Mouse (Mus musculus): ENCODE measurements around the gene Sec14l1.
A peak's percentile ranks its signal among the peaks of the same experiment; 100 is the strongest.

The Sec14l1 gene

DNA sequence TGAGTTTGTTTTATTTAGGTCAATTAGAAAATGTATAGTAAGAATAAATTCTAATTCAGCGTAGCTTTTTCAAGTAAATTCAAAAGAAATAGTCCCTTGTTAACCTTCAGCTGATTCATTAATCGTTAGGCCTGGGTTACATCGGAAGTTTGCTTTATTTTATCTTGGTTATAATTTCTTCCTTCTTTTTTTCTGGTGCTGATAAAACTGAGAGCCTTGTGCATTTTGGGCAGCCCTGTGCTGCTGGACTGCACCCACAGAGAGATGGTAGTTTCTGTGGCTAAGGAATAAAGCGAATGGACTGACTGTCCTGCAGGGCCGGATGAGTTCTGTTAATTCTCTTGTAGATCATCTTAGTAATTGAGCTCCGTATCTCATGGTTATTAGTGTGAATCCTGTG is 37.6 kb downstream of the Sec14l1 start:
- no peak for DNase-seq (ENCODE audit: low spot score in 2 of 2)

DNA sequence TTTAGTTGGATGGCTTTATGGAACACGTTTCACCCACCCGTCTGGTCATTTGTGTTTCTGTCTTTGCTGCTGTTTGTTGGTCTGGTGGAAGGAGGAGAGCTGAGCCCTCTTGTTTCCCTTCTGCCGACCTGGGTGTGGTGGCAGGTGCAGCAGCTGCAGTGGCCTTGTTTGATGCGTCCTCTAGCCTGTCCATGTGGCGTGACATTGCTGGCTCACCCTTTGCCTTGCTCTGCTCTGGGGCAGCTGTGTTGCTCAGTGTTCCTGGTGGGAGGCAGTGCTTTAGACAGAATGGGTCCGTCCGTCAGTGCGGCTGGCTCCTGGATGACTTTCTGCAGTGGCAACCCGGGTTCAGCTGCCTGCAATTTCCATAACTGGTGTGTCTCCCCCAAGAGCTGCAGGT is 38.6 kb downstream of the Sec14l1 start:
- DNase-seq (ENCODE audit: low spot score in 2 of 2) = no peak

DNA sequence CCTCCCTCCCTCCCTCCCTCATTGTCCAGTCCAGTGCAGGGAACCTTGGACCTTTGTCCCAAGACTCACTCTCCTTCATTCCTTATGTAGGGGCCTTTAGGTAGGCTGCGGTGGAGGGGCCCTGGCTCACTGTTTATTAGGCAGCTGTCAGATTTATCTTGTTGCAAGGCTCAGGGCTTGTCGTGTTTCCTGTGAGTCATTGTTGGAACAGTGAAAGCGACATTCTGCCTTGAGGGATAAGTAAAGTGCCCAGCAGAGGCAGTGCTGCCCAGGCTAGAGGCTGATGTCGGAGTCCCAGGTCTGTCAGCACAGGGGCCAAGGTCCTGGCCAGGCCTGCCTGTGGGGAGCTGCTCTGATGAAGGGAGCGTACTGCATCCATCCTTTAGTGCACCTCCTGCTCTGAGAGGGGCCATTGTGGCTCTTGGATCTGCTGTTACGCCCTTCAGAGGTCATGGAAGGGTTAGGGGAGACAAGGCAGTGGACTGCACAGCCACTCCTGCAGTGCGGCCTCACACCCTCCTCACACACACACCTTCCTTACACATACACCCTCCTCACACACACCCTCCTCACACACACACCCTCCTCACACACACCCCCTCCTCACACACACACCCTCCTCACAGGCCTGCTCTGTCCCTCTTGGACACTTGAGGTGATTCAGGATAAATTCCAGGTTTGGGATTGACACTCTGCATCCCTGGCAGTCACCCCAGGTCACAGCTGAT is 39.3 kb downstream of the Sec14l1 start:
- no peak for DNase-seq (ENCODE audit: low spot score in 2 of 2)

DNA sequence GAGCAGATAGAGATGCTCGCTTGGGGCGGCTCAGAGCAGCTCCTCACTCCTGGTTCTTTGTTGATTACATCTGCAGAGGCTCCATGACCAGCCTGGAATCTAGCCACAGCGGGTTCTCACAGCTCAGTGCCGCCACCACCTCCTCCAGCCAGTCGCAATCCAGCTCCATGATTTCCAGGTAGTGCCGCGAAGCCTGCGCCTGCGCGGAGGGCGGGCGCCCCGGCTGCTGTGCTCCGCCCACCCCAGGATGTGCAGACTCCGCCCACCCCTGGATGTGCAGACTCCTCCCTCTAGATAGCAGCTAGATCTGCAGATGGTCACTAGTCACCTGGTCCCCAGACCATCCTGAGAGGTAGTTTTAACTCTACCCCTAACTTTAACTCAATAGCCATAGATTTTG is 41.8 kb downstream of the Sec14l1 start:
- no peak for DNase-seq (ENCODE audit: low spot score in 2 of 2)

DNA sequence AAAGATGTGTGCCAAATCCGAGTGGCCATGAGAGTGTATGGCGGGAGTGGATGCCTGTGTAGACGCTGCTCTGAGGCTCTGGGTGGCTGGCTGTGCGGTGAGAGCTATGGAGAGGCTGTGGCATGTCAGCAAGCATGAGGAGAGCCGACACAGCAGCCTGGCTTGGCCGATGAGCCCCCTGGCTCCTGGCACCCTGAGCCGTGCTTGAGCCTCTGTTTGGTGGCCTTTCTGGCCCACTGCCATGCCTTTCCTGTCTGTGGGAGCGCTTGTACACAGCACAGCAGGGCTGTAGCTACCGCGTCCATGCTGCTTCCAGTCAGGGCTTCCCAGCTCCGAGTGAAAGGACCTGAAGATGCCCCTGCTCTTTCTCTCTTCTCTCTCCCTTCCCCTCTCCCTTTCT is 43.4 kb downstream of the Sec14l1 start:
- DNase-seq (ENCODE audit: low spot score in 2 of 2) = no peak

DNA sequence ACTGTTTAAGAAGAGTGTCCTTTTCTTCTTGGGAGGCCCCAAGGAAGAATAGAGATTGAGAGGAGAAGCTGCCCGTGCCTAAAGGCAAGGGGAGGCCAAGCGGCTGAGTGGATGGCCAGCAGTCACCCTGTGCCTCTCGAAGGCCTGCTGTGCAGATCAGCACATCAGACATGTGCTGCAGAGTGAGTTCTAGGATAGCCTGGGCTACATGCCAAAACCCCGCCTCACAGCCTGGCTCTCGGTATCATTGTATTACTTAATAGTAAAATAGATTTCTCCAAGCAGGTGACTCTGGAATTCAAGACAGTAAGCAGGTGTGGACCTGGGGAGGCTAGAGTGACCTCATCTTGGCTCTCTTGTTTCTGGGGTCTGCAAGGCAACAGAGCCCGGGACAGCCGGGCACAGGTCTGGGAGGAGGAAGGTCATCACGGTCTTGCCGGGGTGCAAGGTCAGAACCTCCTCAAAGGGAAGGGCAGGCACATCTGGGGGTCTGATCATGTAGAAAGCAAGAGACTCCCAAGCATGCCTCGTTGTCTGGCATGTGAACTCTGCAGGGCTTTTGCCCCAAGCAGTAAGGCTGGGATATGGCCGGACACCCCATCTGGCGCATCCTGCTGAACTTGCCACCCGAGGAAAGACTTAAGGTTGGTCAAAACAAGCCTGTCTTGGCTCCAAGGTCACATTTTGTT is 44.4 kb downstream of the Sec14l1 start:
- DNase-seq (ENCODE audit: low spot score in 2 of 2) = no peak

DNA sequence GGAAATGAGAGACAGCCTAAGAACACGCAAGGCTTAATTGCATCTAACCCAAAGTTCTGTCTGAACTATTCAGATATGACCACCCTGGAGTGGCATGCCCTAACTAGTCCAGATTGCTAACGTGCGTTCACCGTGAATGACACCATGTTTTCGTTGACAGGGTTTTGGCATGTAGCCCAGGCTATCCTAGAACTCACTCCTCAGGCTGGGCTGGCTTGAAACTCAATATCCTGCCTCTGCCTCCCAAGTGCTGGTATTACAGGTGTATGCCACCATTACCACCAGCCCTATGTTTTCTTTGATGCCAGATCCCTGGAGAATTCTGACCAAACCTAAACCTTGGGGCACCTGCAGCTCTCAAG is 45.0 kb downstream of the Sec14l1 start:
- no peak for DNase-seq (ENCODE audit: low spot score in 2 of 2)

DNA sequence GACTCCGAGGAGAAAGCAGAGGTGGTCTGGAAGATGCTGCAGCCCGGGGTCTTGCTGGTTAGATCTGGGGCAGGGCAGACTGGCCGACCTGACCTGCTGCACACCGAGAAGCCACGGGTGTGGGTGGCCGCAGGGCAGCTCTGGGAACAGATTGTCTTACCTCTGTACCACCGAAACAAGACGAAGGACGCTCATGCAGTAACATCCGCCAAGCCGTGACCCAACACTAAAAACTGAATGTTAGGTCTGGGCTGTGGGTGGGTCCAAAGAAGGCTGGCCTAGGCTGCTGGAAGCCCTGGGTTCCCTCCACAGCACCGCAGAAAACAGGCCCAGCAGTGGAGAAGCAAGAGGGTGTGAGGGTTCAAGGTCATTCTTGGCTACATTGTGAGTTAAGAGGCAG is 45.8 kb downstream of the Sec14l1 start:
- no peak for DNase-seq (ENCODE audit: low spot score in 2 of 2)

DNA sequence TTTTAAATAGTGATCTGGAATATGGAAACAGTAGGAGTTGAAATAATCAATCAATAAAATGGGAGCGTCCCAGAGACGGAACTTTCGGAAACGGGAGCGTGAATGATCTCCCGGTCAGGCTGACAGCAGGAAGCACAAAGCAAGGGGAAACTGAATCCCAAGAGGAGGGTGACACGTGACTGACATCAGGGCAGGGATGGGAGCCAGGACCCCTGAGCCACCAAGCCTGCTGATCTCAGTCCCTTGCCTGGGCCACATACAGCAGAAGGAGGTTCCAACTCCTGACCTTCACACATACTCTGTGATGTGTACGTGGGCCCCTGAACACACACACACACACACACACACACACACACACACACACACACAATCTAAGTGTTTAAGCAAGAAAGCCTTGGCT is 46.6 kb downstream of the Sec14l1 start:
- no peak for DNase-seq (ENCODE audit: low spot score in 2 of 2)

DNA sequence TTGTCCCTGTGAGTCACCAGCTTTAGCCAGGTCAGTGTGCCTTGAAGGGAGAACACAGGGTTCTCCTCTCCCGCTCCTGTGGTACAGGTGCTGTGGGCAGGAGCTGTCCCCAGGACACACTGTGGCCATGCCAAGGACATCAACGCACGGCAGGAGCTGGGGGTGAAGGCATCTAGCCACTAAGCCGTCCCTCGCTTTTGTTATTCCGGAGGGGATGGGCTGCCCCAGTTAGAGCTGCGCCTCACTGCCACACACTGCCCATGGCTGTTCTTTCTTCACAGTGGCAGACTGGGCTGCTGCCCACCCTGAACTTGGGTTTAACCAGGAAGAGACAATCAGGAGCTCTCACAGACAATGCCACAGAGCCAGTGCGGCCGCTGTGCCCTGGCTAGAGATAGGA is 48.1 kb downstream of the Sec14l1 start:
- DNase-seq (ENCODE audit: low spot score in 2 of 2) = no peak

DNA sequence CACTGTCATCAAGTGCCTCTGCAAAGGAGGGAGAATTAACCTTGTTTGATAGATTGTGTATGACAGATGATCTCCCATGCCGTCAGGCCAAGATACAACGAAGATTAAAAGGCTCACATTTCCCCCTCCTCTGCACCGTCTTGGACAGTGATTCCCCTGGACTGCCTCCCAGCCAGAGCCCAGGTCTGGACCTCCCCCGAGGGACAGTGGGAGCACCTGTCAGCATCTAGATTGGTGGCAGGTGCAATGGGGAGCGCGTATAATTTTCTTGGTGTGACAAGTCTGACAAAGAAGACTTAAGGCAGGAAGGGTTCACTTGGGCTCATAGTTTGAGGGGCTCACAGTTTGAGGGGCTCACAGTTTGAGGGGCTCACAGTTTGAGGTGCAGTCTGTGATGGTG is 48.8 kb downstream of the Sec14l1 start:
- no peak for DNase-seq (ENCODE audit: low spot score in 2 of 2)

DNA sequence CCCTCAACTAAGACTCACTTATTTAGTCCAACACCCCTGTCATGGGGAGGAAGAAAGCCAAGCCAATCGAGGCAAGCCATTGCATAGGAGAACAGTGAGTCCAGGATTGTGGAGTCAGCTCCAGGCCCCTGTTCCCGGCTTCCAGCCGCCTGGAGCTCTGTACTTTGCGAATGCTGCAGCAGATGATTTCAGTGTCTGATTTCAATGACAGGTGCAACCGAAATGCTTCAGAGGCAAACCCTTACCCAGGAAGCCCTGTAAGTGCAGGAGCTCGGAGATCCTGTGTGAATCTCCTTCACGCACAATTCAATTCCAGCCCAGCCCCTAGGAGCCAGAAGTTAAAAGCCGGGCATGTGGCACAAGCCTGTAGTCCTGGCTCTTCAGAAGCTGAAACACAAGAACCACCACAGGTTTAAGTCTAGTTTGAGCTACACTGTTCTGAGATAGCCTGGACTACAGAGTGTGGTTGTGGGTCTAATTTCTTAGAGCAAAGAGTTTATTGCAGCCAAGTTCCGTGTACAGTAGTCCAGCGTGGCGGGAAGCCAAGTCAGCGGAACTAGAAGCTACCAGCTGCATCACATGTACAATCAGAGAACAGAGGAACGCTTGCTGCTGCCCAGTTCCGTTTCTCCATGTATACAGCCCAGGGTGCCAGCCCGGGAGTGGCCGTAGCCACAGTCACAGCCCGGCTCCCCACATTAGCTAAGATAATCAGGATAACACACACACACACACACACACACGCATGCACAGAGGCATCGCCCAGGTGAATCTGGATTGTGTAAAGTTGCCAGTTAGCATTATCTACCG is 53.5 kb downstream of the Sec14l1 start:
- DNase-seq (ENCODE audit: low spot score in 2 of 2) = no peak

DNA sequence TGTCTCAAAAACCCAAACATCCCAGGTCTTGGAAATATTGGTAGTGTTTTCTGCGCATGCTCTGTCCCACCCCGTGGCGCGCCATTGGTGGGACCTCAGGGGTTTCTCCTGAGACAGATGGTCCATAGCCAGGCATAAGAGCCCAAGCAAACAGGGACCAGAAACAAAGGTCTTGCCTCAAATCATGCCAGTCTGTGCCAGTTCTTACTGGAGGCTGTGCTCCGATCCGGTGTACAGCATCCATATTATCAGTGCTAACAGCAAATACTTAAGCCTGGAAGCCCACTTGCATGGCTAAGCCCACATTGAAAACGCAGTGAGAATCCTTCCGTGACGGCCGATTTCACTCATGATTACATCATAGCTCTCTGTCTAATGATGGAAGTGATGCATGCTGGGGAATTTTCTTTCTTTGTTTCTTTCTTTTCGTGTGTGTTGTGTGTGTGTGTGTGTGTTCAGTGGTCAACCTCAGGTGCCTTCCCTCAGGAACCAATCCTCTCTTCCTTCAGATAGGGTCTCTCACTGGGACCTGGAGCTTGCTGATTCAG is 54.2 kb downstream of the Sec14l1 start:
- no peak for DNase-seq (ENCODE audit: low spot score in 2 of 2)

DNA sequence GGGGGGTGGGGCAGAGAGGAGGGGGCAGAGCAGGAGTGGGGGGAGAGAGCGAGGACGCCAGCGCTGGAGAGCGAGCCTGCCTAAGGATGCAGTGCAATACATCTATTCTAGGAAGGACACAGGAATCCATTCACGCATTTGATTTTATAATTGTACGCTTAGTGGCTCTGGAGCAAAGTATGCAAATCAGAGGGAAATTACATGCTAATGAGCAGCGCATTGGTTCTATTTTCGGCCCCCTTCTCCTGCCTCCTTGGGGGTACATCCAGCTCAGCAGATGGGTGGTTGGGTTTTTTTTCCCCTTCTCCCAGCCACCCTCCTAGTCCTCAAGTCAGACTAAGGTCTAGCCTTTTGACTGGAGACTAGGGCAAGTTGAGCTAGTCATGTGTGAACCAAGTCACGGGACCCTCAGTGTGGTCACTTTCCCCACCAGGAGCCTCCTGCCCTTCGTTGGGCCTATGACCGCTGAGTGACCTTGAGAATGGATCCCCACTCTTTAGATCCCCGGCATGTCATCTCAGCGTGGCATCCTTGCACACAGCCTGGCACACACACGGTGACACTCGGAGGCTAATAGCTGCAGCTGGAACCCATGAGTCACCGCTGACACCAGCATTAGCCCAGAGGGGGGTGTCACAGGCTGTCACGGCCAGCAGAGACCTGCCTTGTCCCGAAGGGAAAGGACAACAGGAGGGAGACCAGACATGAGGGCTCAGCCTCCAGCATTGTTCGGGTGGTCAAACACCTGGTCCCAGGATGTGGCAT is 55.0 kb downstream of the Sec14l1 start:
- DNase-seq (ENCODE audit: low spot score in 2 of 2) = no peak

DNA sequence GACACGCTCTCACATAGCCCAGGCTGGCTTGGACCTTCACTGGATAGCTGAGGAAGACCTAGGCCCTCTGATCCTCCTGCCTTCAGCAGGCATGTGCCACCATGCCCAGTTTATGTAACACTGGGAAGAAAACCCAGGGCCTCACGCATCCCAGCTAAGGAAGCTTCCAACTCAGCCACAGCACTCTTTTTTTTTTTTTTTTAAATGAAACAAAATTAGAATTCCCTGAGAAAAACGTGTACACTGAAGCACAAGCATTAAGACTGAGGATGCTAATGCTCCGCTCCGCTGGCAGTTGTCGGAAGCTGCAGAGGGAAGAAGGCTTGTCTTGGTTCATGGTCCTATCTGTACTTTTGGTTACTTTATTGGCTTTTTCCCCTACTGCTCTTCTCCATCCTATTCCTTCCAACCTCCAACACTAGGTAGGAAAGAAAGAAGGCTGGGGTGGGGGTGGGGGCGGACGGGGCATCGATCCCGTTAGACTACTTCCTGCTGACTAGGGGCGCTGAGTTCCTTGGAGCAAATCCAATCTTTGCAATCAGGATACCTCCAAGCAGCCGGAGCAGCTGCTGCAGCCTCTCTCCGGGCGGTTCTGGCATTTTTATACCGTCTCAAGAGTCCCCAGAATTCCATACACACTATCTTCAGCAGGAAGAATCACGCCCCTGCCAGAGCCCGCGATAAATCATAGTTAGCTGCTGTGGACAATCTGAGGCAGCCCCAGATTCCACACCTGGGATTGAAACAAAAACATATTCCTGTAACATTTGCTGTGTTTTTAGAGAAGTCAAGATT is 59.3 kb downstream of the Sec14l1 start:
- DNase-seq (ENCODE audit: low spot score in 2 of 2) = no peak

DNA sequence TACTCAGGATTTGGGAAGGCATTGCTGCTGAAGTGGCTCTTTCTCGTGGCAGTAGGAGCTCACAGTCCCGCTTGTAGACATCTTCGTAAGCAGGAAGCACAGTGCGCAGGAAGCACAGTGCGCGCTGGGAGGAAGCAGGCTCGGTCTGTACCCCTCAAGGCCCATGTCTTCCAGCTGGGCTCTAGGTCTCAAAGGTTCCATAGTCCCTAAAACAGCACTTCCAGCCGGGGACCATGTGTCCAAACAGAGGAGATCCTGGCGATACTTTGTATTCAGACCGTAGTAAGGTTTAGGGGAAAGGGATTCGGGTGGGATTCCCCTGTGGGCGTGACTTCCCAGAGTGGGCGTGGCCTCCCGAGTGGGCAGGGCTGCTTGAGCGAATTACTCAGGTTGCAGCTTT is 60.0 kb downstream of the Sec14l1 start:
- peak; percentile 15 to 32 for DNase-seq (ENCODE audit: low spot score in 2 of 2)

DNA sequence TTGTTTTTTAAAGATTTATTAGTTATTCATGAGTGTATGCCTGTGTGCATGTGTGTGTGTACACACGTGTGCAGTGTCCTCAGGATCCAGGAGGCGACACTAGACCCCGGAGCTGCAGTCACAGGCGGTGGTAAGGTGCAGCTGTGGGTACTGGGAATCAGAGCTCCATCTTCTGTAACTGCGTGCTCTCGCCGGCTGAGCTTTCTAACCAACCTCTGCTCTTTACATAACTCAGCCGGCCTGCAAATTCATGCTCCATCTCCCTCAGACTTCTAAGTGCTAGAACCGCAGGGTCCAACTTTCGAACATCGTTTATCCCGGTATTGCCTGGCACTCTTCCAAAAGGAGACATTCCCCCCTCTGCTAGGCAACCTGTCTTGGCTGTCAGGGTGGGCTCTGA is 60.5 kb downstream of the Sec14l1 start:
- no peak for DNase-seq (ENCODE audit: low spot score in 2 of 2)

DNA sequence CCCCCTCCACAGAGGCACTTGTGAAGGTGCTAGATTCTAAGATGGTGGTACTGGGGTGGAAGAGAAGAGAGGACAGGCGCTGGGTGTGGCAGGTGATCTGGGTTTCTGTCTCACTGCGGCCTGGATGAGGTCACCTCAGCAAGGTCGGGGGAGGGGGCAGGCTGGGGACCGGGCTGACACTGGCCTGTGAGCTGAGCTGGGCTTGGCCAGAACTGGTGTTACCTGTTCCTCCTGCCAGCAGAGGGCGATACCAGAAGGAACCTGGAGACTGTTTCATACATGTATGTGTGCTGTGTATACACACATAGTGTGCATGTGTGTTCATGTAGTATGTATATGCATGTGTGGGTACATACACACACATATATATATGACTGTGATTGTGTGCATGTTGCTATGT is 61.3 kb downstream of the Sec14l1 start:
- peak; percentile 16 to 56 for DNase-seq (ENCODE audit: low spot score in 2 of 2)

DNA sequence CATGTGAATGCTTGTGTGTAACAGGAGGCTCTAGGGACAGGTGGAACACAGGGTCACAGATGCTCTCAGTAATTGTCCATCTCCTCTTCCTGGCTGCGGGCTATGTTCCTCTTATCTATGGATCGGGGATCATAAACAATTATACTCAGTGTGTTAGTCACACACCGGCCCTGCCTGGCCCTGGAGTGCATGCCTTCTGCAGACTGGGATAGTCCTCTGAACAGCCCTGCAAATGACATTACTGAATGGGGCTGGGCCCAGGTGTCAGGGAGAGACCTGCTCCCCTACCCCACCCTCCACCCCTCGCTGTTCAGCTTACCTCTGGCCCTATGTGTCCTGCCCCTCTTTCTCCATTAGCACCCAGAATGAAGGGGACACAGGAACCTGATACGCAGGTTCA is 61.9 kb downstream of the Sec14l1 start:
- no peak for DNase-seq (ENCODE audit: low spot score in 2 of 2)

DNA sequence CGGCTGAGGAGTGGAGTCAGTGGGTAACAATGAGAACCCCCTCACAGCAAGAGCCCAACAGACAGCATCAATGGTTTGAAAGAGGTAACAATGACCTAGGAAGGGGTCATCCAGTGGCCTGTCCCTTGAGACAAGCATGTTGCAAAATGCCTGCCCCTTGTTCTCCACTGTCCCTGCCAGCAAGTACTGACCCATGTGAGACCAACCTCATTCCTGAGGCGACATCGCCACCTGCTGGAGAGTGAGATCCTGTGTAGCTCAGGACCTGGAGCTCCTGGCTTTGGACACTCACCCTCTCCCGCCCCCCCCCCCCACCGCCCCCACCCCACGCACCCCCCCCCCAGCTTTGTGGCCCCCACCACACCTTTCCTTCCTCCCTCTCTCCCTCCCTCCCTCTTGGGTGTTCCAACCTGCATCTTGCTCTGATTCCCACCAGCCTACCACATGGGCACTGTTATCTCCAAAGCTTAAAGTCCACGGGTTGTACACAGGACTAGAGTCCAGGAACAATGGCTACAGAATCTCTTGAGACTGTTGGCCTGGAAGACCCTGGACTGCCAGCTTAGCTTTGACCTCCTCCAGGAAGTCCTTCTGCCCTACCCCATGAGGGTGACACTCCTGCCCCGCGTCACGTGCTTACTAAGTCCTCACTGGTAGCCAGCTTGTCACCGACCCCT is 62.5 kb downstream of the Sec14l1 start:
- DNase-seq (ENCODE audit: low spot score in 2 of 2) = peak; percentile 52 to 87
